Mouse (Mus musculus) adrenal gland (tissue): Measurements from ENCODE around the gene Gm20498.
"Not testable (repeated sequence)": the region's sequence is repeated elsewhere in the genome, so short reads cannot be mapped to it uniquely, and the experiment has no call there.

Source experiments
- intact Hi-C: fragments of 180-260 bp; cut with DNase I; formaldehyde crosslinking; loops from one replicate; pipeline ENCODE4 v1.15.1; 2025
- long read RNA-seq, 2 experiments: library from polyadenylated mRNA; unstranded; transcript quantifications; one replicate each; pipeline ENCODE4 v2.0.0; 2020; ENCODE audit warnings: borderline replicate concordance in 1 of 2; ENCODE audit not compliant: insufficient replicate concordance in 1 of 2

The Gm20498 gene
- long read RNA-seq, experiment 1, partial matches to known transcripts: 0 of 7 reads
- long read RNA-seq, experiment 1, other reads (novel, unspliced or antisense): 3 of 7 reads
- long read RNA-seq, experiment 2, transcript Gm20498-202 (6 exons, 1,043 nt): major isoform, 6 of 17 reads
- long read RNA-seq, experiment 2, partial matches to known transcripts: 3 of 17 reads
- long read RNA-seq, experiment 2, other reads (novel, unspliced or antisense): 8 of 17 reads

DNA sequence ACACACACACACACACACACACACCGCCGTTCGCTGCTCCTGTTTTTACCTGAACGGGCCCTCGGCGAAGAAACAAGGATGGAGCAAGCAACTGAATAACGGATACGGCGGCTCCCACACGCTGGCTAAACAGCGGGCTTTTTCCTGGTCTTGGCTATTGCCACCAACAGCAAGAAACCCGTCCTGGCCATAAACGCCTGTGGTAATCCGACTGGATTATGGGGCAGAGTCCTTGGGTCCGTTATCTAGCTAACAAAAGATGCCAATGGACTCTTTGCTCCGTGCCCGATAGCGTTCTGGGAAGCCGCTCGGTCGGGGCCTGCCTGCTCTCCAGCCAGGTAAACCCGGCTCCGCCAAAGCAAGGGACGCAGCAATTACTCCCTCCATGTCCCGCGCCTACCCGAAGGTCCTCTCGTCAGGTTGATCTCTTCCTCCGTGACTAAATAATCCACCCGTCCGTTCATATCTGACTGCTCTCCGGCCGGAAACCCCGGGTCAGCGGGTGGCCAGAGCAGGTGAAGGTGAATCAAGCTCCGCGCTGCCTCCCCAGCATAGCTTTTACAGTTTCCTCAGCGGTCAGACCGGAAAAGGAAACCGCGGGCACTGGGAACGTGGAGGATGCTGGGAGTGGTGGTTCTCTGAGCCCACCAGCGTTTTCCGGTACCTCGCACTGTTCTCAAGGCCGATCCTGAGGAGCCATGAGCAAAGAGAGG lies at the start of gene Gm20498, which contains the start of gene Synj2bp:
Gene Gm20498, minus strand, starts transcription at position 590 of the 713 bp plus-strand sequence.
Gene Synj2bp, minus strand, starts transcription at position 596 of the 713 bp plus-strand sequence.
- intact Hi-C loops: loop anchor here (5.0 kb wide), 1 partner anchor 60 kb away; no protein-coding TSS in a partner anchor

DNA sequence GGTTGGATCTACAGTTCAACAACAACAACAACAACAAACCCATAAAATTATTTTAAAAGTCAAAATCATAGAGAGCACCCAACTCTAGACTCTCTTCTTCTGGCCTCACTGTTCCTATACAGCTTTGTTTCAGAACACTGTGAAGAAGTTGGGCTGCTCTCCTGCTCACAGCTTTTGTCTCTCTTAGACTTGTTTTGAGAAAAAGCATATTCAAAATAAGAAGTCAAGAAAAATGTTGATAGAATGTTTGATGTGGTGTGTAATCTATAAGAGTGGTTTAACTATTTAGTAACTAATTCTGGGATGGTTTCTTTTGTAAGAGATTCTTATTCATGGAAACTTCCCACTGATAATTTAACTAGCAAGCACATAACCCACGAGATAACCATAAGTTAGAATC lies 35.7 kb upstream of the Gm20498 start, which contains the start of gene Adam21:
Gene Adam21, minus strand, starts transcription at position 101 of the 400 bp plus-strand sequence.
- intact Hi-C loops: no loop called here

DNA sequence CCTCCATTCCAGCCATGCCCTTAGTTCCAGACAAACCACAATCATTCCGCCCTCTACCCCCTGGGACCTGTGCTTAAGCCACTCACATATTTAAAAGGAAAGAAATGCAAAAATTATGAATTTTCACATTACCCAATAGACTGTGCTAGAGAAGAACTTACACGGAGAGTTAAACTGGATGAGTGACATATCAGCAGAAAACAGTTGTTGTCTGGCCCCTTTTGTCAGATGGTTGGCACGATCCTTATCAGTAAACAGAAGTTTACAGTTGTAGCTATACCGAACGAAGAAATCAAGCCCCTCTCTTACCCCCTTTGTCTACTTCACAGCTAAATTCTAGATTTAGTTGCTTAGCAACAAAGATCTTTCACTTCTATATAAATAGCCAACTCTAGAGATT lies 35.2 kb upstream of the Gm20498 start:
- intact Hi-C loops: no loop called here

DNA sequence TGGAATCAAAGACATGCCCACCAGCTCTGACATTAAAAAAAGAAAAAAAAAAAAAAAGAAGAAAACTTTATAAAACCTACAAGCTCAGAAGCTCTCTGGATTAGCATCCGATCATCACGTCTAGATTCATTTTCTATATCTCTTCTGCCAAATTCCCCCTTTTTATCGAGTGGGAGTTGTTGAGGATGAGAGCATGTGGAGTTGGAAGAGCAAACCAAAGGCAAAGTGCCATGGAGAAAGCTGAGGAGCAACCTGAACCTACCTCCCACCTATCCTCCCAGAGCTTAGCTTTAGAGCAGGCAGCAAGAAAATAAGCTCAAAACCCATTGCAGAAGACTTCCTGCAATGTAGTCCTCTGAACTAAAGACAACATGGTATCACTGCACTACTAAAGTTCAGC lies 31.5 kb upstream of the Gm20498 start:
- intact Hi-C loops: no loop called here

DNA sequence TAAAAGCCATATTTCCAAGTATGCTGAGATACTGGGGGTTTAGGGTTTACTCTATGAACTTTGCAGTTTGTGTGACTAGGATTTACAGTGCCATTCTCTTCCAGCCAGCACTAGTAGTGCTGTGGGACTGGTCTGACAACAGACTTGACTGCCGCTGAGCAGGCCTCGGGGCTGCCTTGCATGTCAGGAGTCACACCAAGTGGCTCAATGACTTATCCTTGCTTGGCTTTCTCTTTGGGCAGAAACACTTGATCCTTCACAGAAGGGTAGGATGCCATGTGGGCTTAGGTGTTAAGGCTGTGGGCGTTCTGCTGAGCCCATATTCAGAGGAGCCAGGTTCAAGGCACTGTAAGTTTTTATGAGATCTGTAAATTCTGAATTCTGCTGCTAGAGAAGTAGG lies 16.6 kb upstream of the Gm20498 start:
- intact Hi-C loops: no loop called here

DNA sequence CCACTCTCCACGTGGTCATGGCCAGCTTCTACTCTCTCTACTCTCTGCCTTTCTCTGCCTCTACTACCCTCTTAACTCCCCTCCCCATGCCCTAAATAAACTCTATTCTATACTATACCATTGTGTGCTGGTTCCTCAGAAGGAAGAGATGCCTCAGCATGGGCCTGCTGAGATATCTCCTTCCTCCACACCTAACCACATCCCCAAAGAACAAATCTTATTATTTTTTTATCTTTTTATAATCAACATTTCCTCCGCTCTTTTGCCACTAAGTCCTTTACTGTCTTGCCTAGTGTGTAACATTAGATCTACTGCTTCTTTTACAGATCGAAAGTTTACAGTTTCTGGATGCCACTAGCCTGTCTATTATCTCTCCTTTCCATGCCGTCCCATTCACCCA lies 14.5 kb upstream of the Gm20498 start:
- intact Hi-C loops: no loop called here

GRCm38 (mm10) chr12:81533029-81533419 lies 319 bp upstream of the Gm20498 start:
- intact Hi-C loops: loop anchor here (5.0 kb wide), 1 partner anchor 59 kb away; no protein-coding TSS in a partner anchor

GRCm38 (mm10) chr12:81530587-81530986 lies 2.1 kb downstream of the Gm20498 start:
- intact Hi-C loops: loop anchor here (5.0 kb wide), 1 partner anchor 62 kb away; no protein-coding TSS in a partner anchor

DNA sequence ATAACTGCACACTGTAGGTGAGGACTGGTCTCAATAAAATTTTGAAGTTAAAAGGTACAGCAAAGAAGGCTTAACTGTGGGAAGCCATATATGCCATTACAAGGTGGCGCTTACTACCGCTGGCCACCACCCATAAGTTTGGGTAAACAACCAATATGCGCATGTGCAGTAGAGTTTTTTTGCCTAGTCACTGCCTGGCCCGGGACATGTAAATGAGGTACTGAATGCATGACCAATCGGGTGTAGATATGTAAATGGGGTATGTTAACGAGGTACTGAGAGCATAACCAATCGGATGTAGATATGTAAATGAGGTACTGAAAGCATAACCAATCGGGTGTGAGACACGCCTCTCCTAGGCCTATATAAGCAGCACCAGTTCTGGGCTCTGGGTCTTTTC lies 35.8 kb downstream of the Gm20498 start:
- intact Hi-C loops: not testable (repeated sequence)

GRCm38 (mm10) chr12:81490491-81490890 lies 42.2 kb downstream of the Gm20498 start:
- intact Hi-C loops: no loop called here

- intact Hi-C loops: loop anchor here (5.0 to 10.0 kb wide), 2 partner anchors 42 to 109 kb away; partner anchors contain the start of gene Med6
Measured at GRCm38 (mm10) chr12:81485311-81485710, 47.4 kb downstream of the Gm20498 start.

GRCm38 (mm10) chr12:81484727-81485191 lies 47.9 kb downstream of the Gm20498 start, which contains the start of gene Cox16:
Gene Cox16, minus strand, starts transcription at chr12:81485127.
- intact Hi-C loops: loop anchor here (5.0 to 10.0 kb wide), 2 partner anchors 43 to 110 kb away; partner anchors contain the start of gene Med6

DNA sequence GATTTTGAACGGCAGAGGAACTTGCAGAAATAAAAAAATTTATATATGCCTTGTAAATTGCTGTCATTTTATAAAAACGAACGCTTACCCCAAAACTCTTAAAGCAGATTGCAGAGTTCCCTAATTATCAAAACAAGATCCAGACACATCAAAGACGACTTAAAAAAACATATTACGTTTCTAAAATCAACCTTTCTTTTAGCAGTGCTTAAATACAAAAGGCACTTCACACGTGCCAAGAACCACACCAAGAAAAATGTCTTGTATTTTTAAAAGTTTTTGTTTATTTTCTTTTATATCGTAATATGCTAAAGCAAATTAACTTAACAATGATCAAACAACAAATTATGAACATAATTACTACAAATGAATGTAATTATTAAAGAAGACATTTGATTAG lies 48.5 kb downstream of the Gm20498 start:
- intact Hi-C loops: loop anchor here (10.0 kb wide), 1 partner anchor 111 kb away; the partner anchor contains the start of gene Med6

DNA sequence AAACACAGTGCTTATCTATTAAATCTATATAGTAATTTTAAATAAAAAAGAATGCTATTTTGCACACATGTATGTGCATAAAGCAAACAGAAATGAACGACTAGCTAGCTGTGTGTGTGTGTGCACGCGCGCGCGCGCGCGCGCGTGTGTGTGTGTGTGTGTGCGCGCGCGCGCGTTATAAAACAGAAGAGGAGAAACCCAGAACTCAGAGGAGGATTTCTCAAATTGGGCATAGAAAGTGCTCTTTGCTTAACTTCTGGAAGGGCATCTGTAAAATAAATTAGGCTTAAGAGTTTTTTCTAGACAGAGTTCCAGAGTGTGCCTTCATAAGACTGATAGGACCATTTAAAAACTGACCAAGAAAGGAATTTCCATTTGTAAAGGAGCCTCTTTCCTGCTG lies 49.0 kb downstream of the Gm20498 start:
- intact Hi-C loops: loop anchor here (10.0 kb wide), 1 partner anchor 111 kb away; the partner anchor contains the start of gene Med6

DNA sequence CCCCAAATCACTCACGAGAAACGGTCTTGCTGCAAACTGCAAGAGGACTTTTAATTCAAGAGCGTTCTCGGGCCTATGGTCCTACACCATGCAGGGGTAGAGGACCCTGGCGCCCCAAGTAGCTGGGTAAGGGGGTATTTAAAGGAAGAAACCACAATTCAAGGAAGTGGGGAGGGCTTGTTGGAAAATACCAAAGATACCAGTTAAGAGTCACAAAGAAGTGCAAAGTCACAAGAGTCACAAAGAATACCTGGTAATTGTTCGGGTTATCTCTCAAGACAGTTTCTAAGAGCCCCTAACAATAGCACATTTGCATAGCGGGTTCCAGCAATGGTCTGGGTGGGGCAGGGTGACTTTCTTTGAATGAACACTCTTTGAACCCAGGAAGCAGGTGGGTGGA lies 73.7 kb downstream of the Gm20498 start:
- intact Hi-C loops: not testable (repeated sequence)

GRCm38 (mm10) chr12:81438985-81439384 lies 93.7 kb downstream of the Gm20498 start:
- intact Hi-C loops: not testable (repeated sequence)

DNA sequence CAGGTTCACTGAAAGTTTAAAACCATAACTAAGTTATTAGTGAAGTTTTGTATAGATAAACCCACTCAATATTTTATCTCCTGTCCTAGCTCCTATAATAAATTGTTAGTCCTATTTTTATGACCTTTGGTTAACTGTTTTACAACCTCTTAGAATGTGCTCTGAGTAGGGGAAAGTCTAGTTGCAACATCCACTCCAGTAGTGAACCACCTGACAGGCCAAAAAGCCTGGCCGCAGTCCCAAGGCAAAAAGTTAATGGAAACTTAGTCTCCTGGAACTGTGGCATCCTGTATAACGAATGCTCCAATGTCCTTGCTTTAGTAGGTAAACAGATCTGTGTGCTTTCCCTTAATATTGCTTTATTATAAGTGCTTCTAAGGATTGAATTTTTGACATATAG lies 97.9 kb downstream of the Gm20498 start:
- intact Hi-C loops: not testable (repeated sequence)

GRCm38 (mm10) chr12:81421846-81422245 lies 110.9 kb downstream of the Gm20498 start, which contains the start of gene Adam4:
Gene Adam4, minus strand, starts transcription at chr12:81421946.
- intact Hi-C loops: no loop called here

DNA sequence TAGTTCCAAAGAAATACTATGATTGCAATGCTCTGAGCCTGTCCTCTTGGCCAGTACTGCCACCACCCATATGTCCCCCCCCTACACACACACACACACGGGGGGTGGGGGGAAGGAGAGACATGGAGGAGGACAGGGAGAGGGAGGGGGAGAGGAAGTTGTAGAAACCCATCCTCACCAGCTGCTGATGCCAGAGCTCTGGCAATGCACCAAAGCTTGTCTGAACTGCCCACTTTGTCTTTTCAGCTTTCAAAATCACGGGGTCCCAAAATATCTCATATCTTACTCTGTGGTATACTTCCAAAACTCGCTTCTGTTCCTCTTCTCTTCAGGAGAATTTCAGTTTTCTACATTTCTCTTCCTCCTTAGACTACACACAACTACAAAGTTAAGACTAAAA lies 119.5 kb downstream of the Gm20498 start:
- intact Hi-C loops: no loop called here

DNA sequence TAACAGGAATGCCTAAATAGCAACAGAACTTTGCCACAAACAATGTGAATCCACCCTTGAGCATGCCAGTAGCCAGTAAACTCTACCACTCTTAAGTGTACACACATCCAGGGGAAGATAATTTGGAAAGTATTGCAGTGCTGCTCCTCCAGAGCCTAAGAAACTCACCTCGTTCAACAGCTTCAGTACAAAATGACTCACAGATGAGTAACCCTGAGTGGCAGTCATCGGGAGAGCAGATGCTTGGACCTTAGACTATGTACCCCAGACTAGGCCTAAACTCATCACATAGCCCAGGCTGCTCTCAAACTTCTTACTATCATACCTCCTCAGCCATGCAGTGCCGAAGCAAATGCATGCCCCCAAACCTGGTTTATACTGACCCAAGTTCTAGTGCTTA lies 123.7 kb downstream of the Gm20498 start:
- intact Hi-C loops: no loop called here

DNA sequence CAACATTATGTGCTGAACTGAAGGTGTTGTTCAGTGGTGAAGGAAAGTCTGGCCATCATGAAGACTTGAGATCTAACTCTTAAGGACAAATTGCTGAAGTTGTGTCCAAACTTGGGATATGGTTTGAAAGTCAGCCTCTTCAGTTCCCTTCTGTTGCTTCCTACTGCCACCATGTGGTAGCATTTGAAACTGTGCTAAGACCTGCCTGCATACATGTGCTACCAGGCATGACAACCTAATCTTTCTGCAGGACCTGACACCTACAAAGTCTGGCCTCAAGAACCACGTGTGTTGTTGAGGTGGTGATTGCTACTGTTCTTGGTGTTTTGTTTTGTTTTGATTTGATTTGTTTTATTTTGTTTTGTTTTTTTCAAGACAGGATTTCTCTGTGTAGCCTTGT lies 130.5 kb downstream of the Gm20498 start:
- intact Hi-C loops: loop anchor here (2.0 kb wide), 1 partner anchor 419 kb away; no protein-coding TSS in a partner anchor

DNA sequence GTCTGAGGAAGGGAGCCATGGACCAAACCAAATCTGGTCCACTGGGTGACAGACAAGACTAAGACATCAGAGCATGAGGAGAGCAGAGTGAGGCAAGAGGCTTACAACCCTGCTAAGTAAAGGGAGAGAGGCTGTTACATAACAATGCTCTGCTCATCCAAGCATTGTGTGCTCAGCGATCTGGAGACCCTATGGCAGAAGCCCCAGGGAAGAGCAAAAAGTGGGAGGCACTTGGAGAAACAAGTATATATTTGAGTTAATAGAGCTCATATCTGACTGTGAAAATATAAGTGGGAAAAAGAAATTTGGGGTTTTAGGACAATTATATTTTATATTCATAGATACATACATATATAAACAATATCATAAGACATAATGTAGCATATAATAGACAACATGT lies 153.3 kb downstream of the Gm20498 start, which contains the start of gene Gm4787:
Gene Gm4787, minus strand, starts transcription at position 101 of the 400 bp plus-strand sequence.
- intact Hi-C loops: not testable (repeated sequence)
